Mouse (Mus musculus): ENCODE results near the gene Fgfr2.

- TF ChIP-seq CTCF (IDR thresholded peaks at IDR 0.05; ENCODE audit: low read depth), result peak; percentile 48
- no peak for TF ChIP-seq EP300 (IDR thresholded peaks at IDR 0.05; ENCODE audit: low read depth)
These were observed 2047.2 kb downstream of the Fgfr2 start for GRCm38 (mm10) chr7:131075956-131076355.

Data from liver, postnatal 0 days (tissue).